25 mouse cellular contexts compared by ENCODE assay signal in the genomic region with DNA sequence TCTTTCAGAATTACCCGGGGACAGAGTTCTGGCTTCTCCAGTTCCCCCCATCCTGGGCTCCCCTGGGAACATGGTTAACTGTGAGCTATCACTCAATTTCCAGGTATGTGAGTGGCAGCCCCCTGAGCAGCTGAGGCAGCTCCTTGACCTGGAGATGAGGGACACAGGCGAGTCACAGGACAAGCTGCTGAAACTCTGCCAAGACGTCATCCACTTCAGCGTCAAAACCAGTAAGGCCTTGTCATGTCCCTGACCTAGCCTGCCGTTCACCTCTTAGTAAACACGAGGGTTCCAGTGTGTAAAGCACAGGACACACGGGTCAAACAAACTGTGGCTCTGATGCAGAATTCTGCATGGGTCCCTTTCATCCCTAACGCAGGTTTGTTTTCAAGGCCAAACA. TPM values are rescaled to one million over a fixed set of nuclear protein-coding genes. Genes with fewer than 3 reads are reported as not detected.
"Had no signal": no experiment of that assay in that cellular context is flagged by ENCODE, and none has a peak within 500 bp of the region (broad histone marks: within the 10 kb centered on the region; RNA-seq: fewer than 3 reads in every experiment).

No protein-coding gene starts in this region.

- H3K4me1 ChIP-seq: liver, embryonic 12.5 days; liver, embryonic 15.5 days; stomach, embryonic 15.5 days had no signal

- DNase-seq: kidney, postnatal 25 days; layer of hippocampus, adult 9-11 months; left cerebral cortex, postnatal 4 days; lung, adult 18-20 months; lung, postnatal 14 days; retina, postnatal 1 day; right cerebral cortex, postnatal 25 days; spleen, adult 18-20 months; thymus, postnatal 25 days had no signal

- H3K9me3 ChIP-seq: limb, embryonic 15.5 days; liver, embryonic 12.5 days; liver, embryonic 15.5 days; neural tube, embryonic 13.5 days; stomach, embryonic 15.5 days had no signal

- H3K9ac ChIP-seq: limb, embryonic 12.5 days; limb, embryonic 15.5 days; liver, embryonic 12.5 days; liver, embryonic 15.5 days; midbrain, embryonic 12.5 days; neural tube, embryonic 13.5 days; stomach, embryonic 15.5 days had no signal

- ATAC-seq: liver, embryonic 12.5 days; midbrain, embryonic 16.5 days had no signal

- H3K4me3 ChIP-seq: layer of hippocampus, adult 2 months; limb, embryonic 12.5 days; limb, embryonic 15.5 days; liver, embryonic 12.5 days; liver, embryonic 15.5 days; midbrain, embryonic 12.5 days; myocyte; neural tube, embryonic 13.5 days; stomach, embryonic 15.5 days had no signal

- H3K27ac ChIP-seq: kidney, postnatal 0 days; limb, embryonic 12.5 days; limb, embryonic 15.5 days; liver, embryonic 12.5 days; liver, embryonic 15.5 days; macrophage; midbrain, embryonic 12.5 days; neural tube, embryonic 13.5 days; stomach, embryonic 15.5 days had no signal

- H3K4me2 ChIP-seq: limb, embryonic 12.5 days; limb, embryonic 15.5 days; liver, embryonic 12.5 days; liver, embryonic 15.5 days; midbrain, embryonic 12.5 days; neural tube, embryonic 13.5 days; stomach, embryonic 15.5 days had no signal

- H3K27me3 ChIP-seq: limb, embryonic 12.5 days; limb, embryonic 15.5 days; liver, embryonic 12.5 days; liver, embryonic 15.5 days; neural tube, embryonic 13.5 days; stomach, embryonic 15.5 days had no signal

- H3K36me3 ChIP-seq: limb, embryonic 12.5 days; limb, embryonic 15.5 days; liver, embryonic 12.5 days; liver, embryonic 15.5 days; midbrain, embryonic 12.5 days; neural tube, embryonic 13.5 days; stomach, embryonic 15.5 days had no signal

RNA-seq across cellular contexts. Expression of a gene that starts 31.9 kb away (rescaled TPM):
- total RNA-seq: megakaryocyte, adult 5-6 weeks; monocyte, adult 5-6 weeks; neutrophil, adult 5-6 weeks had no signal
- polyA plus RNA-seq: large intestine, adult 2 months; macrophage had no signal
